Mouse (Mus musculus): ENCODE measurements around the gene Mcm3ap.

DNA sequence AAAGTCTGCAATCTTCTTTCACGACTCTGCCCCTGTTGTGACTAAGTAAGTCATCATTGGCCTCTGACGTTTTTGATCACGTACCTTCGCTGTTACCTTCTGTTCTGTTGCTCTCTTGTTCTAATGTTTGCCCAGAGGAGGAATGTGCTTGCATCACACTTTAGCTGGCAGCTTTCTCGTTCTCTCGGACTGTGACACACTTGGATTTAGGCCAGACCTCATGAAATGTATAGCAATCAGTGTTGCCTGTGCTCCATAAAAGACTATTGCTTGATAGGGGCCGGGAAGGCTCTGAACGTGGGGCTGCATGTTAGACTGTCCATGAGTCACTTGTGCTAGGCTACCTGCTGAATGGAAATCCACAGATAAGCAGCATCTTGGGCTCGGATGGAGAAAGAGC, 68.9 kb downstream of the Mcm3ap start:
- no peak for TF ChIP-seq POLR2A (IDR thresholded peaks at IDR 0.05; ENCODE audit: control insufficient read depth, extremely low read depth, insufficient read depth, low read length, poor library complexity)
- TF ChIP-seq CTCF (IDR thresholded peaks at IDR 0.05; ENCODE audit: borderline replicate concordance, control insufficient read depth, extremely low read depth, insufficient read depth, low read length, poor library complexity), result no peak
